Mouse (Mus musculus) forebrain, embryonic 14.5 days (tissue): ENCODE measurements around the gene Olfr95. TPM values are rescaled to one million over a fixed set of nuclear protein-coding genes. Genes with fewer than 3 reads are reported as not detected.

Source experiments
- ATAC-seq: fragments of 200-750 bp; cut with Nextera tagmentation; 2 replicates; pipeline ENCODE4 v1.8.0; 2017; ENCODE audit warnings: mild to moderate bottlenecking, moderate library complexity
- DNase-seq: peaks from one replicate; pipeline ENCODE4 v3.0.0-alpha.2; 2015; ENCODE audit warnings: low spot score
- H3K27ac ChIP-seq: fragments of 300-500 bp; sonication (generic); 2 replicates; pipeline ENCODE4 v1.5.1; 2014; ENCODE audit warnings: low read depth, mild to moderate bottlenecking, control low read depth, low read length, moderate library complexity
- H3K27me3 ChIP-seq: fragments of 300-500 bp; sonication (generic); replicated peaks from 2 replicates; pipeline ENCODE4 v1.6.1; 2014; ENCODE audit warnings: low read length, control low read depth, mixed read lengths; ENCODE audit not compliant: control insufficient read depth, insufficient read depth
- H3K36me3 ChIP-seq: fragments of 300-500 bp; sonication (generic); 2 replicates; pipeline ENCODE4 v1.6.1; 2014; ENCODE audit warnings: low read length, control low read depth; ENCODE audit not compliant: control insufficient read depth, insufficient read depth
- H3K4me1 ChIP-seq: fragments of 300-500 bp; sonication (generic); 2 replicates; pipeline ENCODE4 v1.6.1; 2014; ENCODE audit warnings: antibody characterized with exemption, low read length, control low read depth; ENCODE audit not compliant: control insufficient read depth, insufficient read depth
- H3K4me2 ChIP-seq: fragments of 300-500 bp; sonication (generic); 2 replicates; pipeline ENCODE4 v1.6.1; 2014; ENCODE audit warnings: mild to moderate bottlenecking, control low read depth, low read length
- H3K4me3 ChIP-seq: fragments of 300-500 bp; sonication (generic); 2 replicates; pipeline ENCODE4 v1.5.1; 2014; ENCODE audit warnings: low read depth, low read length, control low read depth
- H3K9ac ChIP-seq: fragments of 300-500 bp; sonication (generic); 2 replicates; pipeline ENCODE4 v1.6.1; 2014; ENCODE audit warnings: mild to moderate bottlenecking, low read length, control low read depth, moderate library complexity
- H3K9me3 ChIP-seq: fragments of 300-500 bp; sonication (generic); replicated peaks from 2 replicates; pipeline ENCODE4 v1.6.1; 2016; ENCODE audit warnings: low read length, control low read depth, mixed read lengths; ENCODE audit not compliant: control insufficient read depth
- WGBS: fragments of 180-500 bp; shearing (Covaris S2); extraction: QIAGEN DNeasy Blood & Tissue Kit; methylation state at CpG from one replicate; pipeline ENCODE4 v1.1.7; 2014; 5-methylcytosine and 5-hydroxymethylcytosine counted together
- polyA plus RNA-seq: library from polyadenylated mRNA; unstranded; fragments of >200 nt; fragmentation: Nextera tagmentation; extraction: Ambion mirVana; gene quantifications from 2 replicates; pipeline ENCODE4 v1.2.1, GENCODE M21; 2014

Gene Olfr95
- polyA plus RNA-seq, 1 experiment from 2014 or later, result not detected

- 22% methylated on average over 40 of the region's 40 CpGs for WGBS
- H3K4me1 ChIP-seq, result no peaks in the 10 kb centered on the region
- H3K4me3 ChIP-seq, result peak overlapping the region; percentile 27
- no peaks in the 10 kb centered on the region for H3K9me3 ChIP-seq
- no peak overlapping the region for H3K27ac ChIP-seq
- DNase-seq (peak; percentile 25), ATAC-seq (peak; percentile 48; the same call in 1 of the 2 replicates)
- H3K4me2 ChIP-seq, result peak overlapping the region; percentile 52
- peak overlapping the region; percentile 54 for H3K9ac ChIP-seq
- H3K36me3 ChIP-seq, result no peaks in the 10 kb centered on the region
- H3K27me3 ChIP-seq, result no peaks in the 10 kb centered on the region
Observed at GRCm38 (mm10) chr17:37210884-37211768, 1.8 kb downstream of the Olfr95 start.

GRCm38 (mm10) chr17:37203917-37204236 is 9.0 kb downstream of the Olfr95 start:
- ATAC-seq (peak; percentile 54; the same call in 1 of the 2 replicates), DNase-seq (no peak)
- H3K4me2 ChIP-seq, result no peak overlapping the region
- no peaks in the 10 kb centered on the region for H3K36me3 ChIP-seq
- H3K27me3 ChIP-seq, result peaks cover under 1% of the 10 kb centered on the region; the same call in 1 of the 2 replicates
- no peak overlapping the region for H3K27ac ChIP-seq
- 27% methylated on average over 3 of the region's 3 CpGs for WGBS
- no peak overlapping the region for H3K9ac ChIP-seq
- no peaks in the 10 kb centered on the region for H3K4me1 ChIP-seq
- no peak overlapping the region for H3K4me3 ChIP-seq
- H3K9me3 ChIP-seq, result no peaks in the 10 kb centered on the region

GRCm38 (mm10) chr17:37203206-37203916 is 9.6 kb downstream of the Olfr95 start:
- ATAC-seq, result peak; percentile 88
- H3K4me2 ChIP-seq, result no peak overlapping the region
- 2% methylated on average over 4 of the region's 4 CpGs for WGBS
- no peaks in the 10 kb centered on the region for H3K9me3 ChIP-seq
- H3K27me3 ChIP-seq, result peaks cover 5% of the 10 kb centered on the region
- no peak overlapping the region for H3K27ac ChIP-seq
- no peaks in the 10 kb centered on the region for H3K4me1 ChIP-seq
- no peaks in the 10 kb centered on the region for H3K36me3 ChIP-seq
- no peak overlapping the region for H3K4me3 ChIP-seq
- no peak overlapping the region for H3K9ac ChIP-seq
- DNase-seq, result peak; percentile 93

GRCm38 (mm10) chr17:37200894-37201293 is 12.0 kb downstream of the Olfr95 start, which contains the start of gene Olfr94:
Gene Olfr94, minus strand, starts transcription at chr17:37200994.
- DNase-seq (no peak), ATAC-seq (no peak)
- 70% methylated on average over 2 of the region's 2 CpGs for WGBS
- Histone ChIP-seq H3K4me1 (0 out of 2 replicates have a peak, but pooled peaks cover 8% of the 10 kb centered on the region), H3K4me2 (no peak within 1 kb of the TSS), H3K9ac (no peak within 1 kb of the TSS), H3K27ac (no peak within 1 kb of the TSS), H3K4me3 (no peak within 1 kb of the TSS), H3K9me3 (no peaks in the 10 kb centered on the region), H3K36me3 (no peaks in the 10 kb centered on the region), H3K27me3 (peaks cover 26% of the 10 kb centered on the region)

- Histone ChIP-seq H3K27ac (no peak overlapping the region), H3K9me3 (no peaks in the 10 kb centered on the region), H3K36me3 (no peaks in the 10 kb centered on the region), H3K4me1 (0 out of 2 replicates have a peak, but pooled peaks cover 8% of the 10 kb centered on the region), H3K4me3 (peak overlapping the region; percentile 52), H3K27me3 (peaks cover 26% of the 10 kb centered on the region), H3K9ac (peak overlapping the region; percentile 59), H3K4me2 (peak overlapping the region; percentile 91)
- peak; percentile 92 for ATAC-seq
- DNase-seq, result peak; percentile 42
- WGBS, result under 1% methylated on average over 75 of the region's 77 CpGs
Observed at GRCm38 (mm10) chr17:37196845-37197724, 15.8 kb downstream of the Olfr95 start.

- 91% methylated on average over 5 of the region's 5 CpGs for WGBS
- DNase-seq, result no peak
- ATAC-seq, result no peak
Observed at GRCm38 (mm10) chr17:37194782-37195181, 18.1 kb downstream of the Olfr95 start.

GRCm38 (mm10) chr17:37193656-37194055 is 19.3 kb downstream of the Olfr95 start, which contains the start of gene Ubd:
Gene Ubd, plus strand, starts transcription at chr17:37193892.
- 86% methylated on average over 2 of the region's 2 CpGs for WGBS
- DNase-seq, result no peak
- no peak within 1 kb of the TSS for H3K4me2 ChIP-seq
- H3K27me3 ChIP-seq, result peaks cover 23% of the 10 kb centered on the region
- no peak within 1 kb of the TSS for H3K27ac ChIP-seq
- no peak within 1 kb of the TSS for H3K9ac ChIP-seq
- no peaks in the 10 kb centered on the region for H3K36me3 ChIP-seq
- H3K4me1 ChIP-seq, result 0 out of 2 replicates have a peak, but pooled peaks cover 8% of the 10 kb centered on the region
- no peaks in the 10 kb centered on the region for H3K9me3 ChIP-seq
- no peak within 1 kb of the TSS for H3K4me3 ChIP-seq
- no peak for ATAC-seq

More at GRCm38 (mm10) chr17:37194782-37195181, 18.1 kb downstream of the Olfr95 start:
- Histone ChIP-seq H3K4me3 (no peak overlapping the region), H3K36me3 (no peaks in the 10 kb centered on the region), H3K4me1 (0 out of 2 replicates have a peak, but pooled peaks cover 8% of the 10 kb centered on the region), H3K27me3 (peaks cover 26% of the 10 kb centered on the region), H3K9me3 (no peaks in the 10 kb centered on the region), H3K9ac (no peak overlapping the region), H3K27ac (no peak overlapping the region), H3K4me2 (no peak overlapping the region)

GRCm38 (mm10) chr17:37193032-37193431 is 19.9 kb downstream of the Olfr95 start:
- Histone ChIP-seq H3K4me1 (0 out of 2 replicates have a peak, but pooled peaks cover 8% of the 10 kb centered on the region), H3K27me3 (peaks cover 17% of the 10 kb centered on the region), H3K9ac (no peak overlapping the region), H3K36me3 (no peaks in the 10 kb centered on the region), H3K4me3 (no peak overlapping the region), H3K27ac (no peak overlapping the region), H3K9me3 (no peaks in the 10 kb centered on the region), H3K4me2 (no peak overlapping the region)
- ATAC-seq (no peak), DNase-seq (no peak)
